Mouse (Mus musculus): ENCODE measurements around the gene 4930426L09Rik. TPM values are rescaled to one million over a fixed set of nuclear protein-coding genes. Genes with fewer than 3 reads are reported as not detected.
A peak's percentile ranks its signal among the peaks of the same experiment; 100 is the strongest.
"Not testable (repeated sequence)": the region's sequence is repeated elsewhere in the genome, so short reads cannot be mapped to it uniquely, and the experiment has no call there.

The 4930426L09Rik gene
- polyA plus RNA-seq, 1 experiment, result 2.4 TPM

DNA sequence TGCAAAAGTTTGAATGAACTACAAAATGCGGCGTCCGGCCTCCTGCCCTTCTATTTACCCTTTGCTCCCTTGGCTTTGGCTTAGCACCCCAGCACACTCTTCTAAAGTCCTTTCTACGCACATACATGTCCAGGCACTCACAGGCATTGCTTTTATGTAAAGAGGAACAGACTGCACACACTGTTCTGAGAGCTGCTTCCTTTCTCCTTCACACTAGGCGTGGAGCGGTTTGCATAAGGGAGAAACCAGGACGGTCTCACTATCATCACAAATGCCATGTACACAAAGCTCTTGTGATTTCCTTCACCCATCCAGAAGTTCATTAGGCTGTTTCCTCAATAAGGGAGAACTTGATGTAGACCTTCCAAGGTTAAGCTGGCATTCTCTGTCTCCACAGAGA lies 8.0 kb downstream of the 4930426L09Rik start:
- no peak for TF ChIP-seq POLR2A (IDR thresholded peaks at IDR 0.05; ENCODE audit: borderline replicate concordance, control insufficient read depth, low read depth, low read length)
- Histone ChIP-seq H3K4me3 (replicated peaks; ENCODE audit: control insufficient read depth, low read depth, low read length) (no peak overlapping the region), H3K27ac (ENCODE audit: control insufficient read depth, insufficient read depth, low read depth, low read length, poor library complexity) (peak overlapping the region; percentile 75), H3K4me1 (ENCODE audit: control insufficient read depth, insufficient read depth, low read length) (peaks cover 9% of the 10 kb centered on the region)
- 47% methylated on average over 7 of the region's 7 CpGs for WGBS

- Histone ChIP-seq H3K4me3 (replicated peaks; ENCODE audit: control insufficient read depth, low read depth, low read length) (no peak overlapping the region), H3K27ac (ENCODE audit: control insufficient read depth, insufficient read depth, low read depth, low read length, poor library complexity) (no peak overlapping the region), H3K4me1 (ENCODE audit: control insufficient read depth, insufficient read depth, low read length) (peaks cover 9% of the 10 kb centered on the region)
- TF ChIP-seq CTCF (IDR thresholded peaks at IDR 0.05; ENCODE audit: control insufficient read depth, insufficient read depth, low read length), result no peak
- WGBS, result 50% methylated on average over 4 of the region's 4 CpGs
These were observed 9.4 kb downstream of the 4930426L09Rik start for GRCm38 (mm10) chr2:19007580-19007979.

- not testable (repeated sequence) for H3K4me3 ChIP-seq (replicated peaks; ENCODE audit: control insufficient read depth, low read depth, low read length)
These were observed 12.4 kb downstream of the 4930426L09Rik start for GRCm38 (mm10) chr2:19010541-19010940.

DNA sequence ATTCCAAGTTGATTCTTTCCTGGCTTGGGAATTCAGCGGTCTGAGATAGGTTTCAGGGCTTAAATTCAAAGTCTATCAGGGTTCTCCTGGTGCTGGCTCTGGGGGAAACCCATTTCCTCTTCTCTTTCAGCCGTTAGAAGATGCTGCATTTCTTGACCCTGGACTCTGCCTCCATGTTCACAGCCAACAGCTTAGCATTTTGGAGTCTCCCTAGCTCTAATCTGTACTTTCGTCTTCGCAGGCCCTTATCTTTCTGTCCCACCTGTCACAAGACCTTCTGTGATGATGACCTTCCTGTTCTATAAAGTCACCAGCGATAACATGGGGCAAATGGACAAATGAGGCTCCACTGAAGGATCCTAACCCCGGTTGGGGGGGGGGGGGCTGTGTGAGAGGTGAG lies 13.3 kb downstream of the 4930426L09Rik start:
- 29% methylated on average over 6 of the region's 6 CpGs for WGBS
- Histone ChIP-seq H3K4me3 (replicated peaks; ENCODE audit: control insufficient read depth, low read depth, low read length) (no peak overlapping the region), H3K27ac (ENCODE audit: control insufficient read depth, insufficient read depth, low read depth, low read length, poor library complexity) (peak overlapping the region; percentile 34; the same call in 1 of the 2 replicates)

More at GRCm38 (mm10) chr2:19010541-19010940, 12.4 kb downstream of the 4930426L09Rik start:
- H3K4me1 ChIP-seq (ENCODE audit: control insufficient read depth, insufficient read depth, low read length); H3K27ac ChIP-seq (ENCODE audit: control insufficient read depth, insufficient read depth, low read depth, low read length, poor library complexity): not testable (repeated sequence)
- WGBS, result 57% methylated on average over 1 of the region's 1 CpGs

DNA sequence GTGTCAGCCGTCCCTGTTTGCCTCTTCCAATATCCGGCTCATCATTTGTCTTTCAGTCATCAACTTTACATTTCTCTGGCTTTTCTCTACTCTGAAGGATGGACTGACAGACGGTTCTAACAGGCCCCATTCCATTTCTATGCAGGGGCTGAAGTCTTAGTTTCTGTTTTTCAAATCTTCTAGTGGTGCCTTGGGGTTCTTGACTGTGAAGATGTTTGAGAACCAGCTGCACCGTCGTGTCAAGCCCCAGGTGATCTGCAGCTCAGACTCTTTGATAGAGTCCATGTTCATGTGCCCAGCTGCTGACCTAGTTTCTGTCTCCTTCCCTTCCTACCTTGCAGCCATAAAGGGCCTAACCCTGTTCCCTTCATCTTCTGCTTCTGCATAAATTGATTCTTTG lies 18.2 kb downstream of the 4930426L09Rik start:
- WGBS, result 89% methylated on average over 5 of the region's 5 CpGs
- H3K27ac ChIP-seq (ENCODE audit: control insufficient read depth, insufficient read depth, low read depth, low read length, poor library complexity), result no peak overlapping the region
- H3K4me1 ChIP-seq (ENCODE audit: control insufficient read depth, insufficient read depth, low read length), result no peaks in the 10 kb centered on the region
- no peak overlapping the region for H3K4me3 ChIP-seq (replicated peaks; ENCODE audit: control insufficient read depth, low read depth, low read length)
- TF ChIP-seq POLR2A (IDR thresholded peaks at IDR 0.05; ENCODE audit: borderline replicate concordance, control insufficient read depth, low read depth, low read length), result no peak
- no peak for TF ChIP-seq CTCF (IDR thresholded peaks at IDR 0.05; ENCODE audit: control insufficient read depth, insufficient read depth, low read length)

More for the DNA sequence above, 13.3 kb downstream of the 4930426L09Rik start:
- H3K4me1 ChIP-seq (ENCODE audit: control insufficient read depth, insufficient read depth, low read length), result peaks cover 2% of the 10 kb centered on the region
- no peak for TF ChIP-seq CTCF (IDR thresholded peaks at IDR 0.05; ENCODE audit: control insufficient read depth, insufficient read depth, low read length)
- no peak for TF ChIP-seq POLR2A (IDR thresholded peaks at IDR 0.05; ENCODE audit: borderline replicate concordance, control insufficient read depth, low read depth, low read length)

DNA sequence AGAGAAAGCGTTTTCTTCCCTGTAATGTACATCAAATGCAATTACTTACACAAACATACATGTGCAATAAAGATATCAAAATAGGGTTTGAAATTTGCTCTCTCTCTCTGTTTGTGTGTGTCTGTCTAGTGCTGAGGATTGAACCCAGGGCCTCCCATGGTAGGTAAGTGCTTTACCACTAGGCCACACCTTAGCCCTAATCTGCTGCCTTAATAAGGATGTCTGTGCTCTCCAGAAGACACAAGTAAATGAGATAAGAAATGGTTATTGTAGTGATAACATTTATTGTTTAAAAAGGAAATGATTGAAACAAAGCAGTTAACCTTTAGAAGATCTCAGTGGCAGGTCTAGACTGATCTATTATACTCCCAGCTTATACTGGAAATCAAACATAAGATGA lies 18.7 kb downstream of the 4930426L09Rik start:
- Histone ChIP-seq H3K4me1 (ENCODE audit: control insufficient read depth, insufficient read depth, low read length) (no peaks in the 10 kb centered on the region), H3K4me3 (replicated peaks; ENCODE audit: control insufficient read depth, low read depth, low read length) (no peak overlapping the region), H3K27ac (ENCODE audit: control insufficient read depth, insufficient read depth, low read depth, low read length, poor library complexity) (no peak overlapping the region)
- 91% methylated on average over 1 of the region's 1 CpGs for WGBS
- TF ChIP-seq POLR2A (IDR thresholded peaks at IDR 0.05; ENCODE audit: borderline replicate concordance, control insufficient read depth, low read depth, low read length) (no peak), CTCF (IDR thresholded peaks at IDR 0.05; ENCODE audit: control insufficient read depth, insufficient read depth, low read length) (no peak)

GRCm38 (mm10) chr2:19018034-19018433 lies 19.9 kb downstream of the 4930426L09Rik start:
- Histone ChIP-seq H3K27ac (ENCODE audit: control insufficient read depth, insufficient read depth, low read depth, low read length, poor library complexity) (no peak overlapping the region), H3K4me3 (replicated peaks; ENCODE audit: control insufficient read depth, low read depth, low read length) (no peak overlapping the region), H3K4me1 (ENCODE audit: control insufficient read depth, insufficient read depth, low read length) (no peaks in the 10 kb centered on the region)
- TF ChIP-seq CTCF (IDR thresholded peaks at IDR 0.05; ENCODE audit: control insufficient read depth, insufficient read depth, low read length) (no peak), POLR2A (IDR thresholded peaks at IDR 0.05; ENCODE audit: borderline replicate concordance, control insufficient read depth, low read depth, low read length) (no peak)
- WGBS, result 82% methylated on average over 2 of the region's 2 CpGs

DNA sequence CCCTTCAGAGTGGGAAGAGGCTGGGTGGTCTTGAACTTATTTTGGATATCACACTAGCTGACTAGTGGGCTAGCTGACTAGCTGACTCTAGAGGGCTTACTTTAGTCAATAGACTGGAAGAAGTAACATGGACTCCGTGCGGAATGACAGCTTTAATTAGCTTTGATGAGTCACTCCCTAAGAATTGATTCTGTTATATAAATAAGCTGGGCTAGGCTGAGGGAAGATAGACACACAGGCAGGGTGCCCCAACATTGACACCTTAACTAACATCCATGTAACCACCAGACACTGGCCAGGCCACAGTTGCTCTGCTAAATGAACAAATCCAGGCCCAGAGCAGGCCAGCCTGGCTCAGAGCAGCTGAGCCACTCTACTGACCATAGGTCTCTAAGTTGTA lies 26.7 kb downstream of the 4930426L09Rik start:
- no peaks in the 10 kb centered on the region for H3K4me1 ChIP-seq (ENCODE audit: control insufficient read depth, insufficient read depth, low read length)
- WGBS, result 83% methylated on average over 2 of the region's 2 CpGs
- TF ChIP-seq CTCF (IDR thresholded peaks at IDR 0.05; ENCODE audit: control insufficient read depth, insufficient read depth, low read length) (no peak), POLR2A (IDR thresholded peaks at IDR 0.05; ENCODE audit: borderline replicate concordance, control insufficient read depth, low read depth, low read length) (no peak)
- no peak overlapping the region for H3K4me3 ChIP-seq (replicated peaks; ENCODE audit: control insufficient read depth, low read depth, low read length)
- no peak overlapping the region for H3K27ac ChIP-seq (ENCODE audit: control insufficient read depth, insufficient read depth, low read depth, low read length, poor library complexity)

DNA sequence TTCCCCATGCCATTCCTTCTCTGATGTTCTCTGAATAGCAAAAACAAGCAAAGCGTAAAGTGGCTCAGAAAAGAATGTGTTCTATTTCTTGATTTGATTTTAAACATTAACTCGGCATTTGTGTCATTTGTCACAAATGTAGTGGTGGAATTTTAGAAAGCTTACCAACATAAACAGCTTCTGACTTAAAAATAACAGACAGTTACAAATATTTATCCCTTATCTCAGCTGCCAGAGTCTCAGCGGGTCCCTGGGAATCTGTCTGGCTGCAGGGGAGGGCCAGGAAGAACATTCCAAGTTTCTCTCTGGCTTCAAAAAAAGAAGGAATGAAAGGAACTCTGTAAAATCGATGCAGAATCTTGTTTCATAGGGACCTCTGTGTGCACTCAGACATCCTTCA lies 39.3 kb downstream of the 4930426L09Rik start:
- no peak overlapping the region for H3K27ac ChIP-seq (ENCODE audit: control insufficient read depth, insufficient read depth, low read depth, low read length, poor library complexity)
- TF ChIP-seq CTCF (IDR thresholded peaks at IDR 0.05; ENCODE audit: control insufficient read depth, insufficient read depth, low read length), result no peak
- no peak for TF ChIP-seq POLR2A (IDR thresholded peaks at IDR 0.05; ENCODE audit: borderline replicate concordance, control insufficient read depth, low read depth, low read length)
- 71% methylated on average over 4 of the region's 4 CpGs for WGBS
- H3K4me1 ChIP-seq (ENCODE audit: control insufficient read depth, insufficient read depth, low read length), result no peaks in the 10 kb centered on the region
- H3K4me3 ChIP-seq (replicated peaks; ENCODE audit: control insufficient read depth, low read depth, low read length), result no peak overlapping the region

Data from bone marrow, adult 2 months (tissue).